Mouse (Mus musculus) CD4-positive, CD25-positive, alpha-beta regulatory T cell, adult 4 months (primary cell): ENCODE data around the gene Ripk4. TPM values are rescaled to one million over a fixed set of nuclear protein-coding genes. Genes with fewer than 3 reads are reported as not detected.

ENCODE experiments used
- ATAC-seq: one replicate; pipeline ENCODE4 v1.8.0; 2017
- polyA plus RNA-seq, 2 experiments: library from polyadenylated mRNA; unstranded; fragments of 100-300 nt; shearing (Covaris generic); gene quantifications; one replicate each; pipeline ENCODE4 v1.2.1; 2017

Ripk4 gene
- polyA plus RNA-seq, 2 experiments from 2014 or later, result 0.16 TPM; not detected in 1

GRCm38 (mm10) chr16:97734760-97735322, 28.7 kb downstream of the Ripk4 start:
- no peak for ATAC-seq

GRCm38 (mm10) chr16:97733599-97733998, 30.0 kb downstream of the Ripk4 start:
- no peak for ATAC-seq

- no peak for ATAC-seq
Observed at GRCm38 (mm10) chr16:97730321-97730720, 33.3 kb downstream of the Ripk4 start.

- no peak for ATAC-seq
Observed at GRCm38 (mm10) chr16:97726436-97726835, 37.2 kb downstream of the Ripk4 start.

- no peak for ATAC-seq
Observed at GRCm38 (mm10) chr16:97720093-97720492, 43.5 kb downstream of the Ripk4 start.

- ATAC-seq, result no peak
Observed at GRCm38 (mm10) chr16:97719392-97719983, 44.1 kb downstream of the Ripk4 start.

GRCm38 (mm10) chr16:97716567-97716966, 47.0 kb downstream of the Ripk4 start:
- no peak for ATAC-seq

GRCm38 (mm10) chr16:97712129-97712528, 51.5 kb downstream of the Ripk4 start:
- ATAC-seq, result no peak

GRCm38 (mm10) chr16:97701871-97702270, 61.7 kb downstream of the Ripk4 start:
- no peak for ATAC-seq

- no peak for ATAC-seq
Observed at GRCm38 (mm10) chr16:97697769-97698168, 65.8 kb downstream of the Ripk4 start.

GRCm38 (mm10) chr16:97695709-97696108, 67.9 kb downstream of the Ripk4 start:
- no peak for ATAC-seq

Other genes starting within 250 kb of the Ripk4 start
- gene Fam3b, start 249.0 kb downstream of the Ripk4 start, polyA plus RNA-seq, result 1 to 10 TPM; 2.9 to 3.0 TPM
- gene Tmprss2, start 152.6 kb downstream of the Ripk4 start, polyA plus RNA-seq, result not detected
- 10 to 100 TPM; 14.7 to 17.3 TPM for gene Prdm15, start 88.1 kb upstream of the Ripk4 start, polyA plus RNA-seq
- gene C2cd2, start 198.8 kb upstream of the Ripk4 start, polyA plus RNA-seq, result 1 to 10 TPM; 6.9 to 7.8 TPM
- gene Zbtb21, start 198.8 kb upstream of the Ripk4 start, polyA plus RNA-seq, result 10 to 100 TPM in 1 of 2 experiments, 1 to 10 TPM in 1; 8.9 to 13.3 TPM
- gene B230307C23Rik, start 233.5 kb upstream of the Ripk4 start, polyA plus RNA-seq, result 10 to 100 TPM; 43.8 to 46.1 TPM